Mouse (Mus musculus) neural tube, embryonic 14.5 days (tissue): Measurements from ENCODE around the gene Ptrh1. TPM values are rescaled to one million over a fixed set of nuclear protein-coding genes. Genes with fewer than 3 reads are reported as not detected.

Source experiments
- ATAC-seq: fragments of 200-750 bp; cut with Nextera tagmentation; 2 replicates; pipeline ENCODE4 v1.8.0; 2017; ENCODE audit warnings: low read depth, mild to moderate bottlenecking, moderate TSS enrichment, moderate library complexity
- H3K27ac ChIP-seq: fragments of 300-500 bp; sonication (generic); 2 replicates; pipeline ENCODE4 v1.5.1; 2014; ENCODE audit warnings: low read depth, mild to moderate bottlenecking, control low read depth, low read length, moderate library complexity, mixed read lengths
- H3K27me3 ChIP-seq: fragments of 300-500 bp; sonication (generic); 2 replicates; pipeline ENCODE4 v1.6.1; 2014; ENCODE audit warnings: low read length; ENCODE audit not compliant: control insufficient read depth, insufficient read depth
- H3K36me3 ChIP-seq: fragments of 300-500 bp; sonication (generic); 2 replicates; pipeline ENCODE4 v1.6.1; 2014; ENCODE audit warnings: low read length, mixed read lengths; ENCODE audit not compliant: control insufficient read depth, insufficient read depth
- H3K4me1 ChIP-seq: fragments of 300-500 bp; sonication (generic); 2 replicates; pipeline ENCODE4 v1.6.1; 2014; ENCODE audit warnings: low read length; ENCODE audit not compliant: control insufficient read depth, insufficient read depth
- H3K4me2 ChIP-seq: fragments of 300-500 bp; sonication (generic); 2 replicates; pipeline ENCODE4 v1.6.1; 2014; ENCODE audit warnings: mild to moderate bottlenecking, low read depth, low read length, control low read depth
- H3K4me3 ChIP-seq: fragments of 300-500 bp; sonication (generic); 2 replicates; pipeline ENCODE4 v1.5.1; 2014; ENCODE audit warnings: low read depth, low read length, control low read depth, mixed read lengths
- H3K9ac ChIP-seq: fragments of 300-500 bp; sonication (generic); replicated peaks from 2 replicates; pipeline ENCODE4 v1.6.1; 2014; ENCODE audit warnings: low read depth, mild to moderate bottlenecking, control low read depth, low read length, mixed read lengths
- H3K9me3 ChIP-seq: fragments of 300-500 bp; sonication (generic); 2 replicates; pipeline ENCODE4 v1.6.1; 2016; ENCODE audit warnings: low read length; ENCODE audit not compliant: control insufficient read depth
- WGBS: fragments of 180-500 bp; shearing (Covaris S2); extraction: QIAGEN DNeasy Blood & Tissue Kit; methylation state at CpG from one replicate; pipeline ENCODE4 v1.1.7; 2014; 5-methylcytosine and 5-hydroxymethylcytosine counted together
- polyA plus RNA-seq: library from polyadenylated mRNA; unstranded; fragments of >200 nt; fragmentation: Nextera tagmentation; extraction: Ambion mirVana; gene quantifications from 2 replicates; pipeline ENCODE4 v1.2.1, GENCODE M21; 2014

The Ptrh1 gene
- polyA plus RNA-seq, 1 experiment from 2014 or later, result 4.8 TPM

DNA sequence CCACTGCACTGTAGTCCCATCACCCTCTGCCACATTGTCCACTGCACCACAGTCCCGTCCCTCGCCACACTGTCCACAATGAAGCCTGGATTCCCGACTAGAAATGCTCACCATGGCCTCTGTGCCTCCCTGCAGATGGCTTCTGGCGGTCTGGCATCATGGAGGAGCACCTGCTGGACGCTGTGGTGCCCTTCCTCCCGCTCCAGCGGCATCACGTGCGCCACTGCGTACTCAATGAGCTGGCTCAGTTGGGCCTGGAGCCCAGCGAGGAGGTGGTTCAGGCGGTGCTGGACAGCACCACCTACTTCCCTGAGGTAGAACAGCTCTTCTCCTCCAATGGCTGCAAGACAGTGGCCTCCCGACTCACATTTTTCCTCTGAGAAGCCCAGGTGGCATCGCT lies 14.2 kb upstream of the Ptrh1 start:
- ATAC-seq, result no peak
- Histone ChIP-seq H3K4me1 (peaks cover 5% of the 10 kb centered on the region), H3K9ac (no peak overlapping the region), H3K4me2 (no peak overlapping the region), H3K27me3 (no peaks in the 10 kb centered on the region), H3K27ac (no peak overlapping the region), H3K36me3 (peaks cover 15% of the 10 kb centered on the region), H3K4me3 (no peak overlapping the region), H3K9me3 (no peaks in the 10 kb centered on the region)
- 88% methylated on average over 14 of the region's 14 CpGs for WGBS

DNA sequence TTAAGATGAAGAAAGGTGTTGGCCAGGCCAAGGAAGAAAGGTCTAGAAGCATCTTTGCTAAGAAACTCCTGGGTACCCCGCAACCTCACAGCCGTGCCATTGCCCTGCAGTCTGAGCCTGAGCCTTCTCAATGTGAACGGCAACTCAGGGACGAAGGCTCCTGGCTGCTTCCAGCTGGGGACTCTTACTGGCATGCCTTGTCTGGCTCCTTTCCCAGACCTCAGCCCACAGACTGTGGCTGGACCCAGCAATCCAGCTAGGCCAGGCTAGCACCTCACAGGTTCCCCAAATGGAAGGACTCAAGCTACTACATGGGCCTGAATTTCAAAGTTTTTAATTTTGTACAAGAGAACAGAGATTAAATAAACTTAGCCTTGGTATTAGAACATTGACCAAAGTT lies 13.7 kb upstream of the Ptrh1 start:
- whole genome bisulfite sequencing, result 84% methylated on average over 4 of the region's 4 CpGs
- Histone ChIP-seq H3K4me2 (no peak overlapping the region), H3K4me1 (peaks cover 5% of the 10 kb centered on the region), H3K9me3 (no peaks in the 10 kb centered on the region), H3K27me3 (no peaks in the 10 kb centered on the region), H3K27ac (no peak overlapping the region), H3K4me3 (no peak overlapping the region), H3K9ac (no peak overlapping the region), H3K36me3 (peaks cover 15% of the 10 kb centered on the region)
- no peak for ATAC-seq

DNA sequence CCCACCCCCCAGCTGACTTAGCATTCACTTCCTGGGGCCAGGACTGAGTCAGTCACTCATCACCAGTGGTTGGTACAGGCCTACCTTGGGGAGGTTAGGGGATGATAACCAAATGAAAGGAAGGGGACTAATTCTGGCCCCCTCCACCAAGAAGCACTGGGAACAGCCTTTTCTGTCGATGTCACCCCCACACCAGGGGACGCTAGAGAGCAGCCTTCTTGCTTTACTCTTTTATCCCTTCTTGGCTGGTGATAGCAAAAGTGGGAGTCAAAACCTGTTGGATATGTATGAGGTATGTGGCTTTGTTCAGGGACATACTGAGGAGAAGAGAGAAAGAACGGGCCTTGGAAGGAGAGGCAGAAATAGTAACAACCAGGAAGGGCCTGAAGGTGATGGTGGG lies 12.2 kb upstream of the Ptrh1 start:
- no peak overlapping the region for H3K4me3 ChIP-seq

DNA sequence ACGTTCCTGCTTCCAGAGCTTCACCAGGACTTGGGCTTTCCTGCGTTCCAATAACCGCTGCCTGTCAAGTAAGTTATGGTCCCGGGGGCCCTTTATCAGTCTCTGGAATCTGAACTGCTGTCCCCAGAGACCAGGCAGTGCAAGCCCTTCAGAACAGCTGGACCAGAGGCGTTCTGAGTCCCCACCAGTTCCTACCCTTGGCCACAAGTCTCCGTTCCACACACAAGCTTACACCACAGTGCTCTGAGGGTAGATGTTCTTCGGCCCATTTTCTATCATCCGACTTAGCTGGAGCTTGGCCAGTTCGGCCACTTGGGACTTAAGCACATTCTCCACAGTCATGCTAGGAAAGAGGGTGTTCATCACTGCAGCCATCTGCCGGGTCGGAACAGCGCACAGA lies 8.3 kb upstream of the Ptrh1 start:
- no peak overlapping the region for H3K27ac ChIP-seq
- H3K9me3 ChIP-seq, result no peaks in the 10 kb centered on the region
- H3K4me1 ChIP-seq, result no peaks in the 10 kb centered on the region
- WGBS, result 67% methylated on average over 12 of the region's 12 CpGs
- no peak for ATAC-seq
- H3K36me3 ChIP-seq, result no peaks in the 10 kb centered on the region; the same call in 1 of the 2 replicates
- H3K4me2 ChIP-seq, result no peak overlapping the region
- no peak overlapping the region for H3K9ac ChIP-seq
- H3K4me3 ChIP-seq, result no peak overlapping the region
- H3K27me3 ChIP-seq, result no peaks in the 10 kb centered on the region

More for the DNA sequence above, 12.2 kb upstream of the Ptrh1 start:
- Histone ChIP-seq H3K36me3 (peaks cover 15% of the 10 kb centered on the region), H3K27me3 (no peaks in the 10 kb centered on the region), H3K9me3 (no peaks in the 10 kb centered on the region), H3K4me2 (no peak overlapping the region), H3K9ac (no peak overlapping the region), H3K27ac (no peak overlapping the region), H3K4me1 (peaks cover under 1% of the 10 kb centered on the region; the same call in 1 of the 2 replicates)
- ATAC-seq, result no peak
- 84% methylated on average over 3 of the region's 3 CpGs for WGBS

DNA sequence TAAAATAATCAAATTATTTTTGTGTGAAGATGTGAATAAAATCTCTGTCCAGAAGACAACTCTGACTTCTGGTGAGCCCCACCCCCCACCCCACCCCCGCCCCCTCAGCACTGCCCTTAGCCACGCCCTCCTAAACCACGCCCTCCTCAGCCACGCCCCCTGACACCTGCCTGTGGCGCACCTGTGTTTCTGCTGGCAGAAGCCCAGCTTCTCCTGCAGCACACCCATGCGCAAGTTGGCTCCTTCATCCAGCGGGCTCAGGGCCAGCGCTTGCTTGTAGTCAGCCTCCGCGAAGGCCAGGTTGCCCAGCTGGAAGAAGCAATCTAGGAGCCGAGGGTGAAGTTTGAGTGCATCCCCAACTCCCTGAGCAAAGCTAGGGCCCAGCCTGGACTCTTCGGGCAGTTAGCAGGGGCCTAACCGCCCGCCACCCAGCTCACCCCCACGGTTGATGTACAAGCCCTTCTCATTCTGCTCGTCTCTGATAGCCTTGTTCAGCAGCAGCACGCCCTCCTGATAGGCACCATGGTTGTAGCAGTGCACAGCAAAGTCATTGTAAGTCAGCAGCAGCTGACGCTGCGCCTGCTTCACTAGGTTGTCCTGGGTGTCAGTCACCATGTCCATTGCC lies 6.8 kb upstream of the Ptrh1 start:
- H3K27me3 ChIP-seq, result no peaks in the 10 kb centered on the region
- WGBS, result 59% methylated on average over 19 of the region's 19 CpGs
- no peaks in the 10 kb centered on the region for H3K4me1 ChIP-seq
- no peak for ATAC-seq
- no peak overlapping the region for H3K27ac ChIP-seq
- H3K4me3 ChIP-seq, result no peak overlapping the region
- no peak overlapping the region for H3K4me2 ChIP-seq
- H3K36me3 ChIP-seq, result no peaks in the 10 kb centered on the region
- H3K9ac ChIP-seq, result no peak overlapping the region
- H3K9me3 ChIP-seq, result no peaks in the 10 kb centered on the region

DNA sequence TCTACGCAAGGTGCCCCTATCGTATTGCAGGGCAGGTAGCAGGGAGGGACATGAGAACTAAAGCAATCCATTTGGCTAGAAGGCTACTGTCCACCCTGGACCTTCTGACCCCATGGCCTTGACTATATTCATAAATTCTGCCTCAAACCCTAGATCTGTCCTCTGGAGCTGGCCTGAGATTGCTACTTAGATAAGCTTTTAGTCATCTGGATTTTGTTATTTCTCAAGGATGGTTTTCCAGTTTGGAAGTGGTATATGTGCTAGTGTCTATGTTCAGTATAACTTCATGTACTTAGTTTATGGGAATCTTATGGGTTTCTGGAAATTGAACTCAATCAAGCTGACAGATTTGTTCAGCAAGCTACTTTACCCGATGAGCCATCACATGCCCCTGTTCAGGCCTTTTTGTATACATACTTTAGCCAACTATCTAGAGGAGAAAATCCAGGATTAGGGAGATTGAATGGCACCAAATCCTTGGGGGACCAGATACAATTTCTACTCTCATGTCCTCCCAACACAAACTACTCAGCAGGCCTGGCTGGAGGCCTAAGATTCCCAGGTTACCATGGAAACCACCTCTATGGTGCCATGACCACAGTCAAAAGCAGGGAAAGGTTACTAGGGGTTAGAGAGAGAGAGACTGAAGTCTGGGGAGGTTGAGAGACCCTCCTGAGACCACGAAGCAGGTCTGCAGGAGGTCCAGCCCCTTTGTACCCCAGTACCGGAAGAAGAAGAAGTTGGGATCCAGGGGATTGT lies 6.1 kb upstream of the Ptrh1 start:
- no peak overlapping the region for H3K4me2 ChIP-seq
- H3K4me1 ChIP-seq, result no peaks in the 10 kb centered on the region
- no peaks in the 10 kb centered on the region for H3K9me3 ChIP-seq
- H3K27ac ChIP-seq, result no peak overlapping the region
- no peaks in the 10 kb centered on the region for H3K36me3 ChIP-seq
- no peak for ATAC-seq
- no peak overlapping the region for H3K4me3 ChIP-seq
- WGBS, result 72% methylated on average over 5 of the region's 5 CpGs
- H3K27me3 ChIP-seq, result no peaks in the 10 kb centered on the region
- H3K9ac ChIP-seq, result no peak overlapping the region

DNA sequence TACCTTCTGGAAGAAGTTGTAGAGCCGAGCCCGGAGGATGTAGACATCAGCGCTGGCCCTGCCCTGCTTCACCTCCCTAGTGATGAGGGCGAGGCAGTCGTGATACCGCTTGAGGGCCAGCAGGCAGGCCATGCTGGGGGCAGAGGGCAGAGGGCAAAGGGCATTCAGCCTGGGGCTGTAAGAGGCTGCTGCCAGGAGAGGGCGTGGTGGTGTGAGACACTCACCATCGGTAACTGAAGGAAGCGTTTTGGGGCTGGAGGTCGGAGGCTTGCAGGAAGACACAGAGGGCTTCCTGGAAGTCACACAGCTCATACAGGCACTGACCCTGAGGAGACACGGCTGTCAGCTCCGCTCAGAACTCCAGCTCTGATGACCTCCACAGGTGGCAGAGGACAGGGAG lies 3.7 kb upstream of the Ptrh1 start:
- no peak overlapping the region for H3K27ac ChIP-seq
- H3K4me2 ChIP-seq, result no peak overlapping the region
- H3K27me3 ChIP-seq, result no peaks in the 10 kb centered on the region
- no peaks in the 10 kb centered on the region for H3K36me3 ChIP-seq
- no peaks in the 10 kb centered on the region for H3K9me3 ChIP-seq
- no peak for ATAC-seq
- no peak overlapping the region for H3K9ac ChIP-seq
- 38% methylated on average over 12 of the region's 12 CpGs for WGBS
- no peak overlapping the region for H3K4me3 ChIP-seq
- H3K4me1 ChIP-seq, result peaks cover 12% of the 10 kb centered on the region

DNA sequence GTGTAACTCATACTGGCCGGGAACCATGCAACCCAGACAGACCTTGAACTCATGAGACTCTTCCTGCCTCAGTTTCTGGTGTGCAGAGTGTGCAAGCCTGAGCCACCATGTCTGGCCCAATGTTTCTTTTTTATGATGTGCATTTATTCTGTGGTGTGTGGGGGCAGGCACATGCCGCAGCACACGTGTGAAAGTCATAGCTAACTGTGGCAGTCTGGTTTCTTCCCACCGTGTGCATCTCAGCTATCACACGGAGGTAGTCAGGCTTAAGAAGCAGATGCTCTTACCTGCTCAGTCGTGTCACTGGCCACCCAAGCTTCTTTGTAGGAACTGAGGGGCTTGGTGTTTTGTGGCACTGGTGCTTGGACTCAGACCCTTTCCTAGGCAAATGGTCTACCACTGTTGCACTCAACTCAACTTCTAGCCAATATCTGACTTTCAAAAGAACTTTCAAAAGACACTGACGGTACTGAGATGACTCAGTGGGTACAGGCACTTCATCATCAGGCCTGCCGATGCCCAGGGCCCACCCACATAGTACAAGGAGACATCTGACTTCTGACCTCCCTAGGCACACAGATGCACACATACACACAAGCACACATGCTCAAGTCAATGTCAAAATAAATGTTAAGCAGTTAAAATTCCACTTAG lies 2.8 kb upstream of the Ptrh1 start:
- 90% methylated on average over 8 of the region's 8 CpGs for WGBS
- no peaks in the 10 kb centered on the region for H3K36me3 ChIP-seq

DNA sequence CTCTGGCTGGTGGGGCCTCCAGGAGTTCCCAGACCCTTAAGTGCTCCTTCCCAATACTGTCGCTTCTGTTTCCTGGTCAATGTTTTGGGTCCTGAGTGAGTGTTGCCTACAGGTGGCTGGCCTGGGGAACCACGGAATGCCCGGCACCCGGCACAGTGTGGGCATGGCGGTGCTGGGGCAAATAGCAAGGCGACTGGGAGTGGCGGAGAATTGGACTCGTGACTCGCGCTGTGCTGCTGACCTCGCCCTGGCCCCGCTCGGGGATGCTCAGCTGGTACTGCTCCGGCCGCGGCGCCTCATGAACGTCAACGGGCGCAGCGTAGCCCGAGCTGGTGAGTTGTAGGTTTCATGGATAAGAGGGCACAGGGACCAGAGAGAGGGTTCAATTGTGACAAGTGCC lies 606 bp downstream of the Ptrh1 start:
- peak overlapping the region; percentile 57 for H3K4me3 ChIP-seq
- ATAC-seq, result no peak
- H3K4me2 ChIP-seq, result peak overlapping the region; percentile 83
- H3K36me3 ChIP-seq, result no peaks in the 10 kb centered on the region
- no peak overlapping the region for H3K27ac ChIP-seq
- 27% methylated on average over 22 of the region's 22 CpGs for WGBS
- H3K9ac ChIP-seq, result peak overlapping the region; percentile 51
- H3K27me3 ChIP-seq, result no peaks in the 10 kb centered on the region
- H3K9me3 ChIP-seq, result no peaks in the 10 kb centered on the region
- H3K4me1 ChIP-seq, result peaks cover 12% of the 10 kb centered on the region

More for the DNA sequence above, 2.8 kb upstream of the Ptrh1 start:
- H3K4me3 ChIP-seq, result no peak overlapping the region
- H3K4me1 ChIP-seq, result peaks cover 12% of the 10 kb centered on the region
- no peak overlapping the region for H3K9ac ChIP-seq
- ATAC-seq, result no peak
- no peaks in the 10 kb centered on the region for H3K27me3 ChIP-seq
- H3K9me3 ChIP-seq, result no peaks in the 10 kb centered on the region
- H3K4me2 ChIP-seq, result no peak overlapping the region
- H3K27ac ChIP-seq, result no peak overlapping the region
